In the genomic region with DNA sequence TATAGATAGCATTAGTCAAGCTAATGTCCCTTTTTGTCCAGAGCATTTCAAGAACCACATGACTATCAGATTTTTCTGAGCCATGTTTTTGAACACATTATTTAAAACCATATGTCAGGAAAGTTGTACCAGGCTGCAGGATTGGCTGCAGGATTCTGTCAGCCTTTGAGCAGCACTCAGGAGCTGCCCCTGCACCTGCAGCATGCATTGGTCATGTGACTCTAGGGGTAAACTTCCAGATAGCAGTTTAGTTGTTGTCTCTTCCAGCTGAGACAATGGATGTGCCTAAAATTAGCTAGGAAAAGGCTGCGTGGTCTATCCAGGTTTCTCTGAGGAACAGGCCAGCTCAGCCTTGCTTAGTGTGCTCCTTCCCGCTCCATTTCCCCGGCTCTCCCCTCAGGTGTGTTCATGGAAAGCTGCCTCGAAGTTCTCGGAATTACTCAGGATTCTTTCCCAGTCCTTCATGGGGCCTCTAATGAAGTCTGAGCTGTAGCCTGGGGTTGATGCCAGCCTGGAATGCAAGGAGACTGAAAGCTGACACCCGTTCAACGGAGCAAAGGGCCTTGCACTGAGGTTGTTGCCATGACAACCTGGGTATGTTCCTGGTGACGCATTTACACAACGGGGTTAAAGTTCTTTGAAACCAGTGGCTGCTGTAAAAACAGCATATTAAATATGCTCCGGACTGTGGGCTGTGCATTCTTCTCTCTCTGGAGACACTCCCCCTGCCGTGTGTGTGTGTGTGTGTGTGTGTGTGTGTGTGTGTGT, we compare ENCODE assay signal across 8 mouse cellular contexts.
DNase-seq lines count a peak whose midpoint lies in the region; ATAC-seq and TF ChIP-seq lines count a peak whose summit lies in the region.

No protein-coding gene starts in this region.

- H3K4me1 ChIP-seq in embryonic facial prominence, embryonic 15.5 days: peaks cover 16% of the 10 kb centered on the region
- peaks cover 6 to 8% of the 10 kb centered on the region in 2 experiments for H3K4me1 ChIP-seq in heart, embryonic 14.5 days (ENCODE audit: control insufficient read depth in 2 of 2, insufficient read depth in 2 of 2, low read length in 2 of 2)
- H3K4me1 ChIP-seq in kidney, embryonic 16.5 days (ENCODE audit: insufficient read depth, low read length): peaks cover 22% of the 10 kb centered on the region
- H3K4me1 ChIP-seq in lung, embryonic 14.5 days (ENCODE audit: insufficient read depth): peaks cover 3% of the 10 kb centered on the region; the same call in 1 of the 2 replicates
- no peaks in the 10 kb centered on the region for H3K4me1 ChIP-seq in thymus, adult 2 months (replicated peaks; ENCODE audit: control insufficient read depth, insufficient read depth, low read length)

- no peak for TF ChIP-seq CTCF in lung, embryonic 14.5 days (IDR thresholded peaks at IDR 0.05; ENCODE audit: low read depth)
- no peak for TF ChIP-seq CTCF in thymus, adult 2 months (IDR thresholded peaks at IDR 0.05; ENCODE audit: borderline replicate concordance, control insufficient read depth, extremely low read depth, insufficient read depth, low read length, poor library complexity)

- peak; percentile 95 for ATAC-seq in embryonic facial prominence, embryonic 15.5 days (ENCODE audit: insufficient number of reproducible peaks, low FRiP score, low TSS enrichment, low read depth)
- no peak for ATAC-seq in heart, embryonic 14.5 days (ENCODE audit: insufficient number of reproducible peaks, insufficient read depth, low FRiP score, low read depth)
- peak; percentile 98 for ATAC-seq in kidney, embryonic 16.5 days (ENCODE audit: low FRiP score, low TSS enrichment)
- peak; percentile 98 for ATAC-seq in lung, embryonic 14.5 days (ENCODE audit: insufficient read depth)

- peak; percentile 2 for DNase-seq in thymus, postnatal 0 days (ENCODE audit: low spot score)
- no peak for DNase-seq in thymus, postnatal 14 days
- DNase-seq in lung, embryonic 14.5 days: peak; percentile 93
- DNase-seq in retina, adult 2 months (ENCODE audit: low read depth, low spot score): peak; percentile 23
- no peak for DNase-seq in thymus, adult 2 months

- peak overlapping the region; percentile 39 for H3K4me2 ChIP-seq in embryonic facial prominence, embryonic 15.5 days (replicated peaks)
- peak overlapping the region; percentile 51 for H3K4me2 ChIP-seq in heart, embryonic 14.5 days (ENCODE audit: low read length)
- peak overlapping the region; percentile 35 for H3K4me2 ChIP-seq in kidney, embryonic 16.5 days (replicated peaks; ENCODE audit: low read depth, low read length)
- H3K4me2 ChIP-seq in lung, embryonic 14.5 days: peak overlapping the region; percentile 26

- peak overlapping the region; percentile 85 for H3K27ac ChIP-seq in embryonic facial prominence, embryonic 15.5 days (replicated peaks)
- H3K27ac ChIP-seq in heart, embryonic 14.5 days (replicated peaks in 1 of 2; ENCODE audit: control insufficient read depth in 1 of 2, insufficient read depth in 1 of 2, low read depth in 2 of 2, low read length in 2 of 2): peak overlapping the region; percentile 19 to 22; a peak in 2 of 4 replicates
- peak overlapping the region; percentile 97 for H3K27ac ChIP-seq in kidney, embryonic 16.5 days (ENCODE audit: low read length)
- H3K27ac ChIP-seq in lung, embryonic 14.5 days (ENCODE audit: low read depth): peak overlapping the region; percentile 68; the same call in 1 of the 2 replicates
- no peak overlapping the region for H3K27ac ChIP-seq in thymus, adult 2 months (ENCODE audit: control insufficient read depth, insufficient read depth, low read length)

- no peaks in the 10 kb centered on the region for H3K36me3 ChIP-seq in embryonic facial prominence, embryonic 15.5 days
- no peaks in the 10 kb centered on the region for H3K36me3 ChIP-seq in heart, embryonic 14.5 days (ENCODE audit: control insufficient read depth, insufficient read depth, low read length)
- H3K36me3 ChIP-seq in kidney, embryonic 16.5 days (ENCODE audit: insufficient read depth, low read length): no peaks in the 10 kb centered on the region
- no peaks in the 10 kb centered on the region for H3K36me3 ChIP-seq in lung, embryonic 14.5 days (ENCODE audit: insufficient read depth)
- H3K36me3 ChIP-seq in thymus, adult 2 months (ENCODE audit: control insufficient read depth, insufficient read depth, low read length): no peaks in the 10 kb centered on the region

- H3K9ac ChIP-seq in embryonic facial prominence, embryonic 15.5 days: no peak overlapping the region
- H3K9ac ChIP-seq in heart, embryonic 14.5 days (ENCODE audit: low read length): peak overlapping the region; percentile 36; the same call in 1 of the 2 replicates
- 0 out of 2 replicates have a peak overlapping the region, but pooled peaks have one; percentile 33 for H3K9ac ChIP-seq in kidney, embryonic 16.5 days (replicated peaks; ENCODE audit: low read length)
- no peak overlapping the region for H3K9ac ChIP-seq in lung, embryonic 14.5 days

- TF ChIP-seq POLR2A in thymus, adult 2 months (IDR thresholded peaks at IDR 0.05; ENCODE audit: control insufficient read depth, extremely low read depth, insufficient read depth, low read length, poor library complexity): no peak

- H3K9me3 ChIP-seq in embryonic facial prominence, embryonic 15.5 days (replicated peaks): no peaks in the 10 kb centered on the region
- H3K9me3 ChIP-seq in heart, embryonic 14.5 days (ENCODE audit: control insufficient read depth, low read length): no peaks in the 10 kb centered on the region
- no peaks in the 10 kb centered on the region for H3K9me3 ChIP-seq in kidney, embryonic 16.5 days (ENCODE audit: low read length)
- H3K9me3 ChIP-seq in lung, embryonic 14.5 days (ENCODE audit: low read depth, low read length): no peaks in the 10 kb centered on the region

- no peak overlapping the region for H3K4me3 ChIP-seq in embryonic facial prominence, embryonic 15.5 days (replicated peaks)
- H3K4me3 ChIP-seq in heart, embryonic 14.5 days (ENCODE audit: control insufficient read depth in 1 of 2, insufficient read depth in 1 of 2, low read depth in 1 of 2, low read length in 2 of 2): no peak overlapping the region
- no peak overlapping the region for H3K4me3 ChIP-seq in kidney, embryonic 16.5 days (ENCODE audit: low read length)
- no peak overlapping the region for H3K4me3 ChIP-seq in lung, embryonic 14.5 days (ENCODE audit: low read depth, low read length)
- H3K4me3 ChIP-seq in thymus, adult 2 months (ENCODE audit: control insufficient read depth, insufficient read depth, low read length): no peak overlapping the region

- 1% methylated on average over 11 of the region's 11 CpGs for WGBS in embryonic facial prominence, embryonic 15.5 days
- WGBS in heart, embryonic 14.5 days: 7% methylated on average over 11 of the region's 11 CpGs
- WGBS in kidney, embryonic 16.5 days: under 1% methylated on average over 11 of the region's 11 CpGs
- WGBS in lung, embryonic 14.5 days: 4% methylated on average over 11 of the region's 11 CpGs
- 29% methylated on average over 11 of the region's 11 CpGs for WGBS in thymus, adult 2 months

- no peaks in the 10 kb centered on the region for H3K27me3 ChIP-seq in embryonic facial prominence, embryonic 15.5 days
- no peaks in the 10 kb centered on the region for H3K27me3 ChIP-seq in heart, embryonic 14.5 days (ENCODE audit: control insufficient read depth, insufficient read depth, low read length)
- no peaks in the 10 kb centered on the region for H3K27me3 ChIP-seq in kidney, embryonic 16.5 days (ENCODE audit: insufficient read depth, low read length)
- no peaks in the 10 kb centered on the region for H3K27me3 ChIP-seq in lung, embryonic 14.5 days (ENCODE audit: insufficient read depth, low read length)
- H3K27me3 ChIP-seq in thymus, adult 2 months (ENCODE audit: control insufficient read depth, insufficient read depth, low read length): no peaks in the 10 kb centered on the region

Comparison
In these comparisons a context has a peak if more than half of its experiments do, and no peak if none do; other contexts are left out.
1. DNase-seq: peak in thymus, postnatal 0 days (single experiment), lung, embryonic 14.5 days (single experiment) and retina, adult 2 months (single experiment); none in thymus, postnatal 14 days (single experiment) and thymus, adult 2 months (single experiment).
2. H3K9ac ChIP-seq: peak in heart, embryonic 14.5 days (single experiment) and kidney, embryonic 16.5 days (single experiment); none in embryonic facial prominence, embryonic 15.5 days (single experiment) and lung, embryonic 14.5 days (single experiment).
3. Peak in every context shown above with its lines, with median percentiles within 50 percentile points of each other: H3K4me2 ChIP-seq.